Mouse (Mus musculus) olfactory bulb, adult 2 months (tissue): ENCODE measurements around the gene Otof.
A peak's percentile ranks its signal among the peaks of the same experiment; 100 is the strongest.

Experiments used
- CTCF ChIP-seq: fragments of 200-500 bp; IDR thresholded peaks from 2 replicates; pipeline ENCODE4 v1.5.1; 2012; ENCODE audit warnings: low read depth, mild to moderate bottlenecking, low read length, moderate library complexity; ENCODE audit not compliant: insufficient read depth
- POLR2A ChIP-seq: fragments of 200-500 bp; IDR thresholded peaks from 2 replicates; pipeline ENCODE4 v1.6.1; 2012; ENCODE audit warnings: mild to moderate bottlenecking, low read depth, low read length, moderate library complexity; ENCODE audit not compliant: insufficient read depth

GRCm38 (mm10) chr5:30476534-30476933 is 14.8 kb upstream of the Otof start:
- peak; percentile 63 for TF ChIP-seq CTCF
- TF ChIP-seq POLR2A: no peak
